Mouse (Mus musculus): ENCODE measurements around the gene 2610528J11Rik. TPM values are rescaled to one million over a fixed set of nuclear protein-coding genes. Genes with fewer than 3 reads are reported as not detected.

2610528J11Rik gene
- polyA plus RNA-seq, 1 experiment from 2014 or later: 0.53 TPM

Other genes with a start within 250 kb of the 2610528J11Rik start
- gene Ptprf, start 235.6 kb upstream of the 2610528J11Rik start, polyA plus RNA-seq (2016; fragmentation: Nextera tagmentation; extraction: Ambion mirVana): 94.4 and 103 TPM in 2 replicates
- gene Szt2, start 117.7 kb upstream of the 2610528J11Rik start, polyA plus RNA-seq (2016; fragmentation: Nextera tagmentation; extraction: Ambion mirVana): 6.4 and 9.1 TPM in 2 replicates
- 160 and 170 TPM in 2 replicates for gene Med8, start 117.7 kb upstream of the 2610528J11Rik start, polyA plus RNA-seq (2016; fragmentation: Nextera tagmentation; extraction: Ambion mirVana)
- 45.3 and 47.0 TPM in 2 replicates for gene Elovl1, start 98.9 kb upstream of the 2610528J11Rik start, polyA plus RNA-seq (2016; fragmentation: Nextera tagmentation; extraction: Ambion mirVana)
- 403 and 424 TPM in 2 replicates for gene Cdc20, start 89.6 kb upstream of the 2610528J11Rik start, polyA plus RNA-seq (2016; fragmentation: Nextera tagmentation; extraction: Ambion mirVana)
- 1.0 and 1.8 TPM in 2 replicates for gene Mpl, start 69.5 kb upstream of the 2610528J11Rik start, polyA plus RNA-seq (2016; fragmentation: Nextera tagmentation; extraction: Ambion mirVana)
- gene Tie1, start 36.9 kb upstream of the 2610528J11Rik start, polyA plus RNA-seq (2016; fragmentation: Nextera tagmentation; extraction: Ambion mirVana): 13.1 and 15.8 TPM in 2 replicates
- gene Tmem125, start 17.0 kb downstream of the 2610528J11Rik start, polyA plus RNA-seq (2016; fragmentation: Nextera tagmentation; extraction: Ambion mirVana): 0.28 and 0.30 TPM in 2 replicates
- gene Cfap57, start 93.8 kb downstream of the 2610528J11Rik start, polyA plus RNA-seq (2016; fragmentation: Nextera tagmentation; extraction: Ambion mirVana): 0.70 and 0.75 TPM in 2 replicates
- gene Ebna1bp2, start 93.8 kb downstream of the 2610528J11Rik start, polyA plus RNA-seq (2016; fragmentation: Nextera tagmentation; extraction: Ambion mirVana): 187 and 192 TPM in 2 replicates
- not detected in 2 replicates for gene Olfr62, start 132.0 kb downstream of the 2610528J11Rik start, polyA plus RNA-seq (2016; fragmentation: Nextera tagmentation; extraction: Ambion mirVana)
- not detected in 2 replicates for gene Olfr1342, start 165.8 kb downstream of the 2610528J11Rik start, polyA plus RNA-seq (2016; fragmentation: Nextera tagmentation; extraction: Ambion mirVana)
- not detected in 2 replicates for gene Olfr1341, start 176.5 kb downstream of the 2610528J11Rik start, polyA plus RNA-seq (2016; fragmentation: Nextera tagmentation; extraction: Ambion mirVana)
- gene Olfr1340, start 193.1 kb downstream of the 2610528J11Rik start, polyA plus RNA-seq (2016; fragmentation: Nextera tagmentation; extraction: Ambion mirVana): not detected in 2 replicates
- not detected in 2 replicates for gene Olfr1339, start 205.2 kb downstream of the 2610528J11Rik start, polyA plus RNA-seq (2016; fragmentation: Nextera tagmentation; extraction: Ambion mirVana)
- gene Olfr1338, start 231.7 kb downstream of the 2610528J11Rik start, polyA plus RNA-seq (2016; fragmentation: Nextera tagmentation; extraction: Ambion mirVana): not detected in 2 replicates

Measured in midbrain, embryonic 10.5 days (tissue).